Mouse (Mus musculus): ENCODE measurements around the gene Zfp37.

GRCm38 (mm10) chr4:62210035-62210434, 20.8 kb downstream of the Zfp37 start:
- TF ChIP-seq CTCF (IDR thresholded peaks at IDR 0.05; ENCODE audit: control insufficient read depth, insufficient read depth, insufficient read length) (no peak), USF1 (IDR thresholded peaks at IDR 0.05; ENCODE audit: low read depth) (no peak)
